Mouse (Mus musculus) CH12.LX (cell line): Measurements from ENCODE around the gene Irs2. TPM values are rescaled to one million over a fixed set of nuclear protein-coding genes. Genes with fewer than 3 reads are reported as not detected.

Experiments used
- DNase-seq: peaks from one replicate; pipeline ENCODE4 v3.0.0-alpha.2; 2013; ENCODE audit errors: extremely low read depth
- H3K27ac ChIP-seq: 2 replicates; pipeline ENCODE4 v1.5.1; 2012; ENCODE audit warnings: low read depth, mild to moderate bottlenecking, control low read depth, moderate library complexity; ENCODE audit not compliant: insufficient read depth
- H3K27me3 ChIP-seq: replicated peaks from 2 replicates; pipeline ENCODE3; 2012; ENCODE audit warnings: inconsistent platforms
- H3K36me3 ChIP-seq, 2 experiments: replicated peaks in 1 of 2; 2 replicates each; pipeline versions ENCODE3 to v1.6.1; 2012; ENCODE audit warnings: inconsistent platforms in 1 of 2, low read length in 1 of 2, mild to moderate bottlenecking in 1 of 2, mixed read lengths in 1 of 2, moderate library complexity in 1 of 2; ENCODE audit not compliant: control insufficient read depth in 1 of 2, insufficient read depth in 1 of 2
- H3K4me1 ChIP-seq, 2 experiments: 2 replicates each; pipeline ENCODE4 v1.6.1; 2012; ENCODE audit warnings: inconsistent platforms in 1 of 2, moderate library complexity in 1 of 2; ENCODE audit not compliant: insufficient read depth in 2 of 2, control insufficient read depth in 1 of 2
- H3K4me2 ChIP-seq: 2 replicates; pipeline ENCODE4 v1.6.1; 2012; ENCODE audit warnings: low read depth, mild to moderate bottlenecking, control low read depth; ENCODE audit not compliant: poor library complexity, insufficient read depth, severe bottlenecking
- H3K4me3 ChIP-seq, 3 experiments: fragments of 150-350 bp in 1 of 3; sonication (generic) in 1 of 3; replicated peaks in 1 of 3; 2 replicates each; pipeline versions ENCODE3 to v1.5.1; 2011 to 2012; ENCODE audit warnings: low read depth in 2 of 3, low read length in 2 of 3, mild to moderate bottlenecking in 2 of 3, moderate library complexity in 2 of 3, control low read depth in 1 of 3, improper control_type of control experiment in 1 of 3, inconsistent platforms in 1 of 3, mixed read lengths in 1 of 3; ENCODE audit not compliant: poor library complexity in 1 of 3
- H3K79me2 ChIP-seq: replicated peaks from 2 replicates; pipeline ENCODE4 v1.6.1; 2012; ENCODE audit warnings: mild to moderate bottlenecking, moderate library complexity; ENCODE audit not compliant: control insufficient read depth, poor library complexity, insufficient read depth, severe bottlenecking; ENCODE audit errors: extremely low read depth
- H3K9ac ChIP-seq: 2 replicates; pipeline ENCODE4 v1.6.1; 2012; ENCODE audit warnings: low read depth, mild to moderate bottlenecking, control low read depth, moderate library complexity; ENCODE audit not compliant: insufficient read depth
- H3K9me3 ChIP-seq: replicated peaks from 2 replicates; pipeline ENCODE3; 2012; ENCODE audit warnings: low read length, inconsistent platforms, mixed read lengths
- BHLHE40 ChIP-seq: IDR thresholded peaks from 2 replicates; pipeline ENCODE4 v1.6.1; 2011; ENCODE audit warnings: mild to moderate bottlenecking, low read depth, low read length, improper control_type of control experiment
- CTCF ChIP-seq, 2 experiments: IDR thresholded peaks in 1 of 2; conservative IDR thresholded peaks in 1 of 2; 2 replicates each; pipeline ENCODE4 v1.5.1; 2011 to 2012; ENCODE audit warnings: low read depth in 2 of 2, low read length in 2 of 2, improper control_type of control experiment in 1 of 2, inconsistent platforms in 1 of 2, mild to moderate bottlenecking in 1 of 2, moderate library complexity in 1 of 2
- ELF1 ChIP-seq: IDR thresholded peaks from 2 replicates; pipeline ENCODE4 v1.6.1; 2014; ENCODE audit warnings: low read depth, mild to moderate bottlenecking, inconsistent platforms, low read length, improper control_type of control experiment
- EP300 ChIP-seq: IDR thresholded peaks from 2 replicates; pipeline ENCODE4 v1.6.1; 2011; ENCODE audit warnings: low read length, improper control_type of control experiment
- ETS1 ChIP-seq: conservative IDR thresholded peaks from 2 replicates; pipeline ENCODE4 v1.6.1; 2012; ENCODE audit warnings: low read depth, mild to moderate bottlenecking, inconsistent platforms, low read length, improper control_type of control experiment, moderate library complexity
- GABPA ChIP-seq: IDR thresholded peaks from 2 replicates; pipeline ENCODE4 v1.6.1; 2012; ENCODE audit warnings: low read depth, low read length, improper control_type of control experiment, inconsistent platforms; ENCODE audit not compliant: insufficient replicate concordance
- HCFC1 ChIP-seq: IDR thresholded peaks from 2 replicates; pipeline ENCODE4 v1.6.1; 2012; ENCODE audit warnings: low read depth, mild to moderate bottlenecking, inconsistent platforms, low read length, improper control_type of control experiment
- IRF4 ChIP-seq: IDR thresholded peaks from 2 replicates; pipeline ENCODE4 v1.6.1; 2014; ENCODE audit warnings: low read depth, mild to moderate bottlenecking, inconsistent platforms, low read length, improper control_type of control experiment
- JUND ChIP-seq: conservative IDR thresholded peaks from 2 replicates; pipeline ENCODE4 v1.6.1; 2011; ENCODE audit warnings: low read depth, low read length, improper control_type of control experiment
- KAT2A ChIP-seq: IDR thresholded peaks from 2 replicates; pipeline ENCODE4 v1.6.1; 2012; ENCODE audit warnings: low read length, improper control_type of control experiment, inconsistent platforms; ENCODE audit not compliant: insufficient replicate concordance
- MAFK ChIP-seq: IDR thresholded peaks from 2 replicates; pipeline ENCODE4 v1.6.1; 2011; ENCODE audit warnings: low read length, improper control_type of control experiment; ENCODE audit not compliant: insufficient replicate concordance
- MAX ChIP-seq: IDR thresholded peaks from 2 replicates; pipeline ENCODE4 v1.6.1; 2011; ENCODE audit warnings: low read length, improper control_type of control experiment
- MAZ ChIP-seq: IDR thresholded peaks from 2 replicates; pipeline ENCODE4 v1.6.1; 2012; ENCODE audit warnings: low read depth, mild to moderate bottlenecking, inconsistent platforms, low read length, improper control_type of control experiment, moderate library complexity
- MXI1 ChIP-seq: IDR thresholded peaks from 2 replicates; pipeline ENCODE4 v1.6.1; 2011; ENCODE audit warnings: mild to moderate bottlenecking, low read depth, low read length, improper control_type of control experiment
- POLR2A ChIP-seq: IDR thresholded peaks from 2 replicates; pipeline ENCODE4 v1.6.1; 2011; ENCODE audit warnings: low read depth, mild to moderate bottlenecking, improper control_type of control experiment, low read length
- POLR2AphosphoS2 ChIP-seq: IDR thresholded peaks from 2 replicates; pipeline ENCODE4 v1.6.1; 2011; ENCODE audit warnings: low read depth, low read length, improper control_type of control experiment
- RCOR1 ChIP-seq: conservative IDR thresholded peaks from 2 replicates; pipeline ENCODE4 v1.6.1; 2012; ENCODE audit warnings: low read depth, mild to moderate bottlenecking, inconsistent platforms, low read length, improper control_type of control experiment
- SMC3 ChIP-seq: IDR thresholded peaks from 2 replicates; pipeline ENCODE4 v1.6.1; 2011; ENCODE audit warnings: low read depth, low read length, improper control_type of control experiment
- TBP ChIP-seq: conservative IDR thresholded peaks from 2 replicates; pipeline ENCODE4 v1.6.1; 2011; ENCODE audit warnings: low read depth, low read length, improper control_type of control experiment
- USF2 ChIP-seq: conservative IDR thresholded peaks from 2 replicates; pipeline ENCODE4 v1.6.1; 2011; ENCODE audit warnings: low read depth, low read length, improper control_type of control experiment
- ZC3H11A ChIP-seq: IDR thresholded peaks from 2 replicates; pipeline ENCODE4 v1.6.1; 2012; ENCODE audit warnings: low read depth, mild to moderate bottlenecking, inconsistent platforms, low read length, improper control_type of control experiment
- ZKSCAN1 ChIP-seq: IDR thresholded peaks from 2 replicates; pipeline ENCODE4 v1.6.1; 2012; ENCODE audit warnings: low read depth, inconsistent platforms, low read length, improper control_type of control experiment, borderline replicate concordance
- ZMIZ1 ChIP-seq: IDR thresholded peaks from 2 replicates; pipeline ENCODE4 v1.6.1; 2012; ENCODE audit warnings: low read depth, mild to moderate bottlenecking, inconsistent platforms, low read length, improper control_type of control experiment
- ZNF384 ChIP-seq: IDR thresholded peaks from 2 replicates; pipeline ENCODE4 v1.6.1; 2012; ENCODE audit warnings: low read depth, low read length, improper control_type of control experiment, inconsistent platforms
- dilution Hi-C: fragments of 300-500 bp; cut with MboI; formaldehyde crosslinking; loops from 2 replicates; pipeline ENCODE4 v1.14.3; 2020; ENCODE audit warnings: low sequenced_read_pairs; ENCODE audit not compliant: extremely low pct_unique_long_range_greater_than_20kb, extremely low pct_ligation_motif_present
- in situ Hi-C: fragments of 300-500 bp; cut with MboI; formaldehyde crosslinking; loops from 3 replicates; pipeline ENCODE4 v1.14.3; 2019; ENCODE audit warnings: low sequenced_read_pairs, low pct_ligation_motif_present, low pct_unique_long_range_greater_than_20kb, mixed read lengths
- polyA plus RNA-seq: library from polyadenylated mRNA; unstranded; fragments of >175 nt; gene quantifications from 2 replicates; pipeline ENCODE4 v1.2.1, GENCODE M21; 2012; ENCODE audit warnings: low read depth; ENCODE audit not compliant: insufficient read length
- total RNA-seq, 2 experiments: library from RNA; depleted of rRNA; stranded (reverse); fragments of 300-350 nt in 1 of 2; fragments of >200 nt in 1 of 2; gene quantifications; 2 replicates each; pipeline ENCODE4 v1.2.3; 2012 to 2014

Irs2 gene
- total and polyA plus RNA-seq, 3 experiments = 0.24 to 1.1 TPM; not detected in 1

GRCm38 (mm10) chr8:11020949-11021572, 12.8 kb upstream of the Irs2 start:
- Histone ChIP-seq H3K36me3 (no peaks in the 10 kb centered on the region), H3K27me3 (no peaks in the 10 kb centered on the region), H3K79me2 (no peaks in the 10 kb centered on the region), H3K9me3 (peaks cover 6% of the 10 kb centered on the region), H3K4me3 (no peak overlapping the region), H3K4me1 (no peaks in the 10 kb centered on the region), H3K9ac (no peak overlapping the region), H3K27ac (no peak overlapping the region), H3K4me2 (no peak overlapping the region)
- no peak for TF ChIP-seq MXI1
- TF ChIP-seq ZKSCAN1 = no peak
- TF ChIP-seq MAZ = no peak
- no peak for TF ChIP-seq EP300
- no peak for TF ChIP-seq HCFC1
- no peak for TF ChIP-seq IRF4
- no peak for TF ChIP-seq USF2
- no peak for TF ChIP-seq MAX
- no peak for TF ChIP-seq TBP
- no peak for TF ChIP-seq GABPA
- no peak for TF ChIP-seq ELF1
- TF ChIP-seq BHLHE40 = no peak
- no peak for TF ChIP-seq ZC3H11A
- no peak for TF ChIP-seq RCOR1
- TF ChIP-seq CTCF (conservative IDR thresholded peaks at IDR 0.05 in 1 of 2, IDR thresholded peaks at IDR 0.05 in 1 of 2; ENCODE audit: low read depth in 2 of 2, low read length in 2 of 2) = no peak
- DNase-seq = no peak
- dilution Hi-C loops = no loop called here
- in situ Hi-C loops = no loop called here

- H3K9me3 ChIP-seq = peaks cover 6% of the 10 kb centered on the region
- no peaks in the 10 kb centered on the region for H3K27me3 ChIP-seq
- no peak overlapping the region for H3K4me3 ChIP-seq
- no peaks in the 10 kb centered on the region for H3K79me2 ChIP-seq
- no peak for TF ChIP-seq ZNF384
- TF ChIP-seq ELF1 = no peak
- no peak for TF ChIP-seq ZKSCAN1
- no peak for TF ChIP-seq ETS1
- TF ChIP-seq GABPA = no peak
- TF ChIP-seq JUND = no peak
- TF ChIP-seq RCOR1 = no peak
- no peak for TF ChIP-seq ZMIZ1
- TF ChIP-seq MAZ = no peak
- no peak for TF ChIP-seq MAFK
- no peak for TF ChIP-seq MXI1
- TF ChIP-seq BHLHE40 = no peak
- TF ChIP-seq MAX = no peak
- no peak for TF ChIP-seq POLR2AphosphoS2
- TF ChIP-seq KAT2A = no peak
- no peak for TF ChIP-seq POLR2A
- no peak for TF ChIP-seq SMC3
- no peak for DNase-seq
- dilution Hi-C loops = no loop called here
- no peak overlapping the region for H3K4me2 ChIP-seq
- no peaks in the 10 kb centered on the region for H3K36me3 ChIP-seq
- H3K27ac ChIP-seq = no peak overlapping the region
- in situ Hi-C loops = loop anchor here (10.0 kb wide), 1 partner anchor 431 kb away; no protein-coding TSS in a partner anchor
- 0 out of 4 replicates have a peak, but pooled peaks cover 2% of the 10 kb centered on the region in 2 experiments for H3K4me1 ChIP-seq
- H3K9ac ChIP-seq = no peak overlapping the region
Observed at GRCm38 (mm10) chr8:11015622-11016021, 7.4 kb upstream of the Irs2 start.
